Mouse (Mus musculus): ENCODE data around the gene Gm10053.

The Gm10053 gene

GRCm38 (mm10) chr19:24875129-24875870 lies at the start of gene Gm10053:
Gm10053 (plus strand) TSS chr19:24875686.
- in situ Hi-C loops (cut with MboI; ENCODE audit: low pct_unique_long_range_greater_than_20kb in 1 of 2, low sequenced_read_pairs in 2 of 2, unreplicated experiment in 1 of 2): loop anchor here in 1 of 2 experiments (10.0 kb wide), 1 partner anchor 170 kb away; no protein-coding TSS in a partner anchor

- in situ Hi-C loops (cut with MboI; ENCODE audit: low pct_unique_long_range_greater_than_20kb in 1 of 2, low sequenced_read_pairs in 2 of 2, unreplicated experiment in 1 of 2): no loop called here
Observed at GRCm38 (mm10) chr19:24842080-24842479, 33.4 kb upstream of the Gm10053 start.

GRCm38 (mm10) chr19:24845007-24845546 lies 30.4 kb upstream of the Gm10053 start:
- in situ Hi-C loops (cut with MboI; ENCODE audit: low pct_unique_long_range_greater_than_20kb in 1 of 2, low sequenced_read_pairs in 2 of 2, unreplicated experiment in 1 of 2): no loop called here

- in situ Hi-C loops (cut with MboI; ENCODE audit: low pct_unique_long_range_greater_than_20kb in 1 of 2, low sequenced_read_pairs in 2 of 2, unreplicated experiment in 1 of 2): no loop called here
Observed at GRCm38 (mm10) chr19:24848345-24848744, 27.1 kb upstream of the Gm10053 start.

GRCm38 (mm10) chr19:24848844-24849243 lies 26.6 kb upstream of the Gm10053 start:
- in situ Hi-C loops (cut with MboI; ENCODE audit: low pct_unique_long_range_greater_than_20kb in 1 of 2, low sequenced_read_pairs in 2 of 2, unreplicated experiment in 1 of 2): no loop called here

- in situ Hi-C loops (cut with MboI; ENCODE audit: low pct_unique_long_range_greater_than_20kb in 1 of 2, low sequenced_read_pairs in 2 of 2, unreplicated experiment in 1 of 2): loop anchor here in 1 of 2 experiments (25.0 kb wide), 1 partner anchor 539 kb away; no protein-coding TSS in a partner anchor
Observed at GRCm38 (mm10) chr19:24851456-24852315, 23.8 kb upstream of the Gm10053 start.

- in situ Hi-C loops (cut with MboI; ENCODE audit: low pct_unique_long_range_greater_than_20kb in 1 of 2, low sequenced_read_pairs in 2 of 2, unreplicated experiment in 1 of 2): loop anchor here in 1 of 2 experiments (25.0 kb wide), 1 partner anchor 549 kb away; no protein-coding TSS in a partner anchor
Observed at GRCm38 (mm10) chr19:24861276-24861611, 14.2 kb upstream of the Gm10053 start.

- in situ Hi-C loops (cut with MboI; ENCODE audit: low pct_unique_long_range_greater_than_20kb in 1 of 2, low sequenced_read_pairs in 2 of 2, unreplicated experiment in 1 of 2): loop anchor here in 1 of 2 experiments (25.0 kb wide), 1 partner anchor 550 kb away; no protein-coding TSS in a partner anchor
Observed at GRCm38 (mm10) chr19:24861612-24862451, 13.7 kb upstream of the Gm10053 start, which contains the start of gene Pgm5. Pgm5 (minus strand) TSS chr19:24861855.

- in situ Hi-C loops (cut with MboI; ENCODE audit: low pct_unique_long_range_greater_than_20kb in 1 of 2, low sequenced_read_pairs in 2 of 2, unreplicated experiment in 1 of 2): loop anchor here in 1 of 2 experiments (25.0 kb wide), 1 partner anchor 553 kb away; no protein-coding TSS in a partner anchor
Observed at GRCm38 (mm10) chr19:24865436-24865835, 10.1 kb upstream of the Gm10053 start.

GRCm38 (mm10) chr19:24871037-24871635 lies 4.3 kb upstream of the Gm10053 start:
- in situ Hi-C loops (cut with MboI; ENCODE audit: low pct_unique_long_range_greater_than_20kb in 1 of 2, low sequenced_read_pairs in 2 of 2, unreplicated experiment in 1 of 2): loop anchor here (5.0 to 25.0 kb wide), 4 partner anchors 164 to 569 kb away; no protein-coding TSS in a partner anchor

GRCm38 (mm10) chr19:24873873-24874272 lies 1.6 kb upstream of the Gm10053 start:
- in situ Hi-C loops (cut with MboI; ENCODE audit: low pct_unique_long_range_greater_than_20kb in 1 of 2, low sequenced_read_pairs in 2 of 2, unreplicated experiment in 1 of 2): loop anchor here (5.0 to 25.0 kb wide), 4 partner anchors 167 to 572 kb away; no protein-coding TSS in a partner anchor

GRCm38 (mm10) chr19:24881237-24881636 lies 5.8 kb downstream of the Gm10053 start:
- in situ Hi-C loops (cut with MboI; ENCODE audit: low pct_unique_long_range_greater_than_20kb in 1 of 2, low sequenced_read_pairs in 2 of 2, unreplicated experiment in 1 of 2): no loop called here

GRCm38 (mm10) chr19:24885504-24885903 lies 10.0 kb downstream of the Gm10053 start:
- in situ Hi-C loops (cut with MboI; ENCODE audit: low pct_unique_long_range_greater_than_20kb in 1 of 2, low sequenced_read_pairs in 2 of 2, unreplicated experiment in 1 of 2): no loop called here

GRCm38 (mm10) chr19:24886888-24887287 lies 11.4 kb downstream of the Gm10053 start:
- in situ Hi-C loops (cut with MboI; ENCODE audit: low pct_unique_long_range_greater_than_20kb in 1 of 2, low sequenced_read_pairs in 2 of 2, unreplicated experiment in 1 of 2): no loop called here

- in situ Hi-C loops (cut with MboI; ENCODE audit: low pct_unique_long_range_greater_than_20kb in 1 of 2, low sequenced_read_pairs in 2 of 2, unreplicated experiment in 1 of 2): no loop called here
Observed at GRCm38 (mm10) chr19:24896536-24896935, 21.1 kb downstream of the Gm10053 start.

- in situ Hi-C loops (cut with MboI; ENCODE audit: low pct_unique_long_range_greater_than_20kb in 1 of 2, low sequenced_read_pairs in 2 of 2, unreplicated experiment in 1 of 2): no loop called here
Observed at GRCm38 (mm10) chr19:24897006-24897895, 21.8 kb downstream of the Gm10053 start.
